Mouse (Mus musculus) MEL (cell line): ENCODE measurements around the gene Pcnx2. TPM values are rescaled to one million over a fixed set of nuclear protein-coding genes. Genes with fewer than 3 reads are reported as not detected.

Experiments used
- DNase-seq: peaks from one replicate; pipeline ENCODE4 v3.0.0; 2011; ENCODE audit warnings: low read depth, low spot score
- H3K27ac ChIP-seq: 2 replicates; pipeline ENCODE4 v1.5.1; 2012; ENCODE audit warnings: low read depth, mild to moderate bottlenecking, control low read depth, low read length, moderate library complexity; ENCODE audit not compliant: control insufficient read depth
- H3K27me3 ChIP-seq, 2 experiments: fragments of 150-350 bp in 1 of 2; sonication (generic) in 1 of 2; 2 replicates each; pipeline ENCODE4 v1.6.1; 2012; ENCODE audit warnings: low read length in 2 of 2, mild to moderate bottlenecking in 2 of 2, improper control_type of control experiment in 1 of 2, moderate library complexity in 1 of 2; ENCODE audit not compliant: insufficient read depth in 2 of 2, control insufficient read depth in 1 of 2
- H3K36me3 ChIP-seq, 2 experiments: 2 replicates each; pipeline ENCODE4 v1.6.1; 2012 to 2014; ENCODE audit warnings: low read length in 2 of 2, improper control_type of control experiment in 1 of 2, inconsistent platforms in 1 of 2, mild to moderate bottlenecking in 1 of 2; ENCODE audit not compliant: insufficient read depth in 2 of 2, control insufficient read depth in 1 of 2
- H3K4me1 ChIP-seq, 2 experiments: fragments of 150-350 bp in 1 of 2; sonication (generic) in 1 of 2; 2 replicates each; pipeline ENCODE4 v1.6.1; 2012; ENCODE audit warnings: low read length in 2 of 2, improper control_type of control experiment in 1 of 2, mild to moderate bottlenecking in 1 of 2; ENCODE audit not compliant: insufficient read depth in 2 of 2, control insufficient read depth in 1 of 2
- H3K4me3 ChIP-seq, 2 experiments: fragments of 150-350 bp in 1 of 2; sonication (generic) in 1 of 2; 2 replicates each; pipeline ENCODE4 v1.5.1; 2012; ENCODE audit warnings: low read depth in 2 of 2, low read length in 2 of 2, mild to moderate bottlenecking in 2 of 2, moderate library complexity in 2 of 2, control low read depth in 1 of 2, improper control_type of control experiment in 1 of 2; ENCODE audit not compliant: control insufficient read depth in 1 of 2, insufficient read depth in 1 of 2
- H3K79me2 ChIP-seq: 2 replicates; pipeline ENCODE4 v1.6.1; 2012; ENCODE audit warnings: mild to moderate bottlenecking, low read length, moderate library complexity; ENCODE audit not compliant: control insufficient read depth, poor library complexity, insufficient read depth
- H3K9ac ChIP-seq: 2 replicates; pipeline ENCODE4 v1.6.1; 2012; ENCODE audit warnings: low read depth, mild to moderate bottlenecking, control low read depth, low read length, moderate library complexity; ENCODE audit not compliant: control insufficient read depth, poor library complexity, severe bottlenecking
- H3K9me3 ChIP-seq: fragments of 150-350 bp; sonication (generic); replicated peaks from 2 replicates; pipeline ENCODE4 v1.6.1; 2012; ENCODE audit warnings: mild to moderate bottlenecking, low read length, improper control_type of control experiment, moderate library complexity; ENCODE audit not compliant: insufficient read depth
- CHD2 ChIP-seq: IDR thresholded peaks from 2 replicates; pipeline ENCODE4 v1.6.1; 2011; ENCODE audit warnings: low read length, improper control_type of control experiment
- EP300 ChIP-seq, 2 experiments: IDR thresholded peaks; 2 replicates each; pipeline ENCODE4 v1.6.1; 2011; ENCODE audit warnings: improper control_type of control experiment in 2 of 2, low read length in 2 of 2, low read depth in 1 of 2, mild to moderate bottlenecking in 1 of 2
- ETS1 ChIP-seq: IDR thresholded peaks from 2 replicates; pipeline ENCODE4 v1.6.1; 2012; ENCODE audit warnings: low read depth, mild to moderate bottlenecking, inconsistent platforms, low read length, improper control_type of control experiment, moderate library complexity
- GABPA ChIP-seq: IDR thresholded peaks from 2 replicates; pipeline ENCODE4 v1.6.1; 2012; ENCODE audit warnings: low read depth, mild to moderate bottlenecking, inconsistent platforms, low read length, improper control_type of control experiment, moderate library complexity
- MAX ChIP-seq: IDR thresholded peaks from 2 replicates; pipeline ENCODE4 v1.6.1; 2011; ENCODE audit warnings: low read length, improper control_type of control experiment
- MAZ ChIP-seq: IDR thresholded peaks from 2 replicates; pipeline ENCODE4 v1.6.1; 2012; ENCODE audit warnings: low read depth, mild to moderate bottlenecking, inconsistent platforms, low read length, improper control_type of control experiment
- MEF2A ChIP-seq: IDR thresholded peaks from 2 replicates; pipeline ENCODE4 v1.6.1; 2014; ENCODE audit warnings: low read depth, mild to moderate bottlenecking, inconsistent platforms, low read length, improper control_type of control experiment; ENCODE audit not compliant: poor library complexity, insufficient replicate concordance, severe bottlenecking; ENCODE audit errors: extremely low read depth
- MYC ChIP-seq: IDR thresholded peaks from 2 replicates; pipeline ENCODE4 v1.6.1; 2011; ENCODE audit warnings: low read depth, mild to moderate bottlenecking, low read length, improper control_type of control experiment, moderate library complexity
- NRF1 ChIP-seq: IDR thresholded peaks from 2 replicates; pipeline ENCODE4 v1.6.1; 2014; ENCODE audit warnings: low read depth, mild to moderate bottlenecking, inconsistent platforms, low read length, improper control_type of control experiment, moderate library complexity; ENCODE audit not compliant: poor library complexity, insufficient read depth, severe bottlenecking
- POLR2A ChIP-seq, 2 experiments: IDR thresholded peaks; 2 replicates each; pipeline ENCODE4 v1.6.1; 2011 to 2012; ENCODE audit warnings: low read length in 2 of 2, mild to moderate bottlenecking in 2 of 2, control low read depth in 1 of 2, improper control_type of control experiment in 1 of 2, low read depth in 1 of 2, moderate library complexity in 1 of 2; ENCODE audit not compliant: control insufficient read depth in 1 of 2, insufficient read depth in 1 of 2, poor library complexity in 1 of 2
- POLR2AphosphoS2 ChIP-seq: IDR thresholded peaks from 2 replicates; pipeline ENCODE4 v1.6.1; 2011; ENCODE audit warnings: low read length, improper control_type of control experiment
- POLR2AphosphoS5 ChIP-seq: IDR thresholded peaks from 2 replicates; pipeline ENCODE4 v1.6.1; 2012; ENCODE audit warnings: low read depth, borderline replicate concordance, mild to moderate bottlenecking, inconsistent platforms, low read length, moderate library complexity, mixed read lengths
- SIN3A ChIP-seq: IDR thresholded peaks from 2 replicates; pipeline ENCODE4 v1.6.1; 2012; ENCODE audit warnings: low read length, improper control_type of control experiment, inconsistent platforms
- SMC3 ChIP-seq: IDR thresholded peaks from 2 replicates; pipeline ENCODE4 v1.6.1; 2011; ENCODE audit warnings: low read depth, low read length, improper control_type of control experiment
- TBP ChIP-seq: IDR thresholded peaks from 2 replicates; pipeline ENCODE4 v1.8.0; 2011; ENCODE audit warnings: low read depth, low read length, improper control_type of control experiment
- TCF12 ChIP-seq: IDR thresholded peaks from 2 replicates; pipeline ENCODE4 v1.6.1; 2014; ENCODE audit warnings: low read depth, mild to moderate bottlenecking, inconsistent platforms, low read length, improper control_type of control experiment, moderate library complexity
- polyA plus RNA-seq, 2 experiments: library from polyadenylated mRNA; stranded (reverse) in 1 of 2; unstranded in 1 of 2; fragments of >175 nt in 1 of 2; fragments of >200 nt in 1 of 2; gene quantifications; 2 replicates each; pipeline versions ENCODE4 v1.2.1 to v1.2.4; 2012; ENCODE audit warnings: low replicate concordance in 2 of 2, low read depth in 1 of 2; ENCODE audit not compliant: insufficient read length in 2 of 2, insufficient read depth in 1 of 2, missing spikeins in 1 of 2
- total RNA-seq: library from RNA; depleted of rRNA; stranded (reverse); fragments of 300-350 nt; gene quantifications from 2 replicates; pipeline ENCODE4 v1.2.3, GENCODE M21; 2012; rRNA removed

Pcnx2 gene
- total RNA-seq (not detected in 2 replicates), polyA plus RNA-seq (under 1 TPM in 1 of 2 experiments, not detected in 1; 0.04 TPM)

GRCm38 (mm10) chr8:125897868-125898788 is at the start of gene Pcnx2:
TSS of gene Pcnx2 (minus strand) at chr8:125898317.
- no peaks in the 10 kb centered on the region for H3K9me3 ChIP-seq
- H3K9ac ChIP-seq: no peak within 1 kb of the TSS
- H3K79me2 ChIP-seq: no peaks in the 10 kb centered on the region
- no peaks in the 10 kb centered on the region for H3K27me3 ChIP-seq
- DNase-seq: no peak
- H3K4me3 ChIP-seq: peak within 1 kb of the TSS in 1 of 2 experiments; percentile 24; a peak in 1 of 4 replicates
- H3K4me1 ChIP-seq: peaks cover 4 to 7% of the 10 kb centered on the region in 2 experiments; a peak in 2 of 4 replicates
- no peak within 1 kb of the TSS for H3K27ac ChIP-seq
- 0 out of 4 replicates have a peak, but pooled peaks of 1 of the 2 experiments have one; percentile 35 for TF ChIP-seq EP300 (IDR thresholded peaks at IDR 0.05; ENCODE audit: low read depth in 1 of 2, low read length in 2 of 2)
- 0 out of 2 replicates have a peak, but pooled peaks have one; percentile 21 for TF ChIP-seq TCF12
- TF ChIP-seq NRF1: no peak
- no peak for TF ChIP-seq MAZ
- no peak for TF ChIP-seq SIN3A
- TF ChIP-seq SMC3: no peak
- no peak for TF ChIP-seq ETS1
- TF ChIP-seq GABPA: no peak
- H3K36me3 ChIP-seq: no peaks in the 10 kb centered on the region; a peak in 1 of 4 replicates

DNA sequence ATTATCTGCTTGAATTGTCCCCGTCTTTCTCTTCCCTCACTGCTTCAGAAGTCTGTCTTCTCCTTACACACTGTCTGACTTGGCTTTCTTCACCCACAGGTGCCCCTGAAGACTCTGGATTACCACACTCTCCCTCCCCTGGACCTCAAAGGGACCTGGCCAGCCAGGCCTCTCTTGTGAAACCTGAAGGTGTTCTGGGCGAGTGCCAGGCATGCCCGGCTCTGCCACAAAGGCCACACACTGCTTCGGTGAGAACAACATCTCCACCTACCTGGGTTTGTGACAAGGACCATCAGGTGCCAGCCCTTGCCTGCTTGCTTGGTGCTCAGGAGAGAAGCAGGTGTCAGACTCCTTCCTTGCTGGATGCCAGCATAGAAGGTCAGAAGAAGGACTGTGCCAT is 46.4 kb upstream of the Pcnx2 start:
- H3K27me3 ChIP-seq: no peaks in the 10 kb centered on the region
- no peaks in the 10 kb centered on the region for H3K79me2 ChIP-seq
- no peak for TF ChIP-seq GABPA
- TF ChIP-seq MAZ: no peak
- TF ChIP-seq POLR2A (IDR thresholded peaks at IDR 0.05; ENCODE audit: control insufficient read depth in 1 of 2, insufficient read depth in 1 of 2, low read depth in 1 of 2, low read length in 2 of 2, poor library complexity in 1 of 2): no peak
- TF ChIP-seq MAX: no peak
- no peak for TF ChIP-seq MEF2A
- no peak for TF ChIP-seq TBP
- no peak for TF ChIP-seq POLR2AphosphoS5
- TF ChIP-seq POLR2AphosphoS2: no peak
- TF ChIP-seq SMC3: no peak
- no peak for TF ChIP-seq CHD2
- no peak for TF ChIP-seq MYC
- no peak for TF ChIP-seq ETS1
- H3K4me1 ChIP-seq: no peaks in the 10 kb centered on the region
- no peak overlapping the region for H3K27ac ChIP-seq
- no peak overlapping the region for H3K9ac ChIP-seq
- H3K9me3 ChIP-seq: no peaks in the 10 kb centered on the region
- H3K36me3 ChIP-seq: no peaks in the 10 kb centered on the region
- no peak overlapping the region for H3K4me3 ChIP-seq
- no peak for DNase-seq
